Mouse (Mus musculus): ENCODE results near the gene Pacsin2. TPM values are rescaled to one million over a fixed set of nuclear protein-coding genes. Genes with fewer than 3 reads are reported as not detected.
"Not testable (repeated sequence)": the region's sequence is repeated elsewhere in the genome, so short reads cannot be mapped to it uniquely, and the experiment has no call there.

Gene Pacsin2
- polyA plus RNA-seq (2015; fragmentation: Nextera tagmentation; extraction: Ambion mirVana): 27.8 and 29.5 TPM in 2 replicates

DNA sequence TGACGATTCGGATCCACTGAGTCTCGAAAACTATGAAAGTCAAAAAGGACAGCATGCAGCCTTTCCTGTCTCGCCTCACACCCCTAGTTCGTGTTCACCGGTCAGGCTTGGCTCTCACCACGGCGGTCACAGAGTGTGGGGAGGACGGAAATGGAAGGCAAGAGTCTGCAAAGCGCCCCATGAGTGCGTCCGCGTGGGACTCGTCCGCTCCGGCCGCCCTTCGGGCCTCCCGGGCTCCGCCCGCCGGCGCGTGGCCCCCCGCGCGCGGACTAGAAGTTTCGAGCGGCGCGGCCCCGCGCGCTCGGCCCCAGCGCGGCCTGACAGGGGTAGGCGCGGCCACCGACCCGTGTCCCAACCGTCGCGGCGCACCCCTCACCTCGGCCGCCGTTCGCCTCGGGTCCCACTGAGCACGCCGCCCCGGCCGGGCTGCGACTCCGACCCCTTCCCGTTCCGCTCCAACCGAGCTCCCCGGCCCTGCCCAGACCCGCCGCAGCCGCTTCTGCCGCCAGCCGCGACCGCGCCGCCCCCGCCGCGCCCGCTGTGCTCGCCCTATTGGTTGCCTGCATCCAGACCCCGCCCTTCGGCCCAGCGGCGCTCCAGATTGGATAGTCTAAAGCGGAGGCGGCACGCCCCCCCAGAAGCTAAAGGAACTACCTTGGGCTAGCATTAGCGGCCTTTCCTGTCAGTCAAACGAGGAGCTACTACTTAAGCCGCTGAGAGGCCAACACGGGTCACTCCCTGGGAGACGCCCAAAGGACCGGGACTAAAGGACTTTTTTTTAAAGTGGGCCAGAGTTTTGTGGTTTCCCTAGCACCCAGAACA, at the start of gene Pacsin2:
TSS of gene Pacsin2 (minus strand) at position 524 of the 822 bp plus-strand sequence.
- ATAC-seq (ENCODE audit: low FRiP score): peak; percentile 98
- no peak within 1 kb of the TSS for H3K27ac ChIP-seq
- WGBS: under 1% methylated on average over 58 of the region's 88 CpGs
- no peaks in the 10 kb centered on the region for H3K27me3 ChIP-seq
- no peaks in the 10 kb centered on the region for H3K36me3 ChIP-seq
- peak within 1 kb of the TSS; percentile 87 for H3K4me2 ChIP-seq
- peak within 1 kb of the TSS; percentile 74 for H3K9ac ChIP-seq
- peaks cover 11% of the 10 kb centered on the region for H3K4me1 ChIP-seq (replicated peaks)
- H3K4me3 ChIP-seq: peak within 1 kb of the TSS; percentile 66
- no peaks in the 10 kb centered on the region for H3K9me3 ChIP-seq

DNA sequence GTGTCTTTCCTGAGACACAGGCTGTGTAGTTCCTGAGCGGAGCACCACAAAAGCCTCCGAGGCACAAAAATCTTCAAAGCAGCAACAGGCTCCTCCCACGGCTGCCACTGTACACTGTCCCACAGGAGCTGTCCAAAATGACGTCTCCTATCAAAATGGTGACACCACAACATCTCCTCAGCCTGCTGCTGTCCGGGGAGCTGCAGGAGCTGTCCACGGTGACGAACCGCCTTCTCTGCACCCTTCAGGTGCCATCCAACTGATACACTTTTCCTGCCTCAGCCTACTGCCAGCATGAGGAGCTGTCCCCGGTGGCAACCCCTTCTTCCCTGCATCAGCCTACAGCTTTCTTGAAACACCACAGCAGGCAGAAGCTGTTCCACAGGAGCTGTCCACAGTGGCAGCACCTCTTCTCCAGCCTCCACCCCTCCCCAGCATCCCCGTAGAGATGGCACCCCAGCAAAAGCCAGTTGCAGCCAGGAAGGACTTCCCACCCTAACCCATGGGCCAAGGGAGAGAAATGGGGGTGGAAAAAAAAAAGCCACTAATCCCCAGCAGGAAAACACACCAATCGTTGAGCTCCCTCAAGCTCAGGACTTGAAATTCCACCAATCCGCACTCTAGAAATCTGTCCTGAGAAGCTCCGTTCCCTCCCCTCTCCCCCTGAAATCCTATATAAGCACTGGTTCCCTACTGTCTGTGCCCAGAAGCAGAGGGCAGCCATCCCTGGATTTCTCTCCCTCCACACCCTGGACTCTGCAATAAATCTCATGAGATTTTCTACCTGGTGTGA, 48.3 kb upstream of the Pacsin2 start:
- H3K36me3 ChIP-seq: no peaks in the 10 kb centered on the region
- H3K4me2 ChIP-seq: no peak overlapping the region
- 78% methylated on average over 13 of the region's 13 CpGs for whole genome bisulfite sequencing
- H3K9me3 ChIP-seq: no peaks in the 10 kb centered on the region
- H3K9ac ChIP-seq: no peak overlapping the region; the same call in 1 of the 2 replicates
- peaks cover 26% of the 10 kb centered on the region for H3K4me1 ChIP-seq (replicated peaks)
- H3K4me3 ChIP-seq: no peak overlapping the region
- ATAC-seq (ENCODE audit: low FRiP score): no peak
- H3K27ac ChIP-seq: no peak overlapping the region
- H3K27me3 ChIP-seq: peaks cover 9% of the 10 kb centered on the region

DNA sequence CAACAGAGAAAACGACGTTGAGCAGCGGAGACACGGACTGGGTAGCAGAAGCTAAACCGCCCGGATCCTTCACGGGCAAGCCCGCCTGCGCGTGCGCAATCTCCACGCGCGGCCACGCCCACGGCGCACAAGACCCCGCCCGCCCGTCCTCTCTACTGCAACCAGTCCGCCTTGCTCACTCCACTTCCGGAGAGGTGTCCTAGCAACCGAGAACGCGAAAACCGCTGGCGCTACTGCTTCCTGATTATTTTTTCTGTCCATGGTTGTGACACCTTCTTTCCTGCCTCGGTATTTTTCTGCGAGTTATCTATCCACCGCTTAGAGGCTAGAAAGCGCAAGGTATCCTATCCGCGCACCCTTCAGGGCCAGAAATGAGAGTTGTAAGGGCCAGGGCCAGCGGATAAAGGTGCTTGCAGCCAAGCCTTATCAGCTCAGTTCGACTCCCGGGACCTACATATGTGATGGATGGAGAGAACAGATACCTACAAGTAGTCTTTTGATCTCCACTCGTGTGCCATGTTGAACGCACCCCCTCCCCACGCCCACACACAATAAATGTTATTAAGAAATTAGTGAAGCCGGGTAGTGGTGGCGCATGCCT, 46.5 kb upstream of the Pacsin2 start, which contains the start of gene Ttll1:
TSS of gene Ttll1 (minus strand) at position 89 of the 601 bp plus-strand sequence.
- 13% methylated on average over 41 of the region's 41 CpGs for WGBS
- Histone ChIP-seq H3K4me3 (peak within 1 kb of the TSS; percentile 49), H3K27ac (peak within 1 kb of the TSS; percentile 88), H3K4me2 (peak within 1 kb of the TSS; percentile 53), H3K9me3 (no peaks in the 10 kb centered on the region), H3K27me3 (peaks cover 9% of the 10 kb centered on the region), H3K36me3 (0 out of 2 replicates have a peak, but pooled peaks cover 2% of the 10 kb centered on the region), H3K9ac (peak within 1 kb of the TSS; percentile 72), H3K4me1 (replicated peaks) (peaks cover 33% of the 10 kb centered on the region)
- peak; percentile 96 for ATAC-seq (ENCODE audit: low FRiP score)

DNA sequence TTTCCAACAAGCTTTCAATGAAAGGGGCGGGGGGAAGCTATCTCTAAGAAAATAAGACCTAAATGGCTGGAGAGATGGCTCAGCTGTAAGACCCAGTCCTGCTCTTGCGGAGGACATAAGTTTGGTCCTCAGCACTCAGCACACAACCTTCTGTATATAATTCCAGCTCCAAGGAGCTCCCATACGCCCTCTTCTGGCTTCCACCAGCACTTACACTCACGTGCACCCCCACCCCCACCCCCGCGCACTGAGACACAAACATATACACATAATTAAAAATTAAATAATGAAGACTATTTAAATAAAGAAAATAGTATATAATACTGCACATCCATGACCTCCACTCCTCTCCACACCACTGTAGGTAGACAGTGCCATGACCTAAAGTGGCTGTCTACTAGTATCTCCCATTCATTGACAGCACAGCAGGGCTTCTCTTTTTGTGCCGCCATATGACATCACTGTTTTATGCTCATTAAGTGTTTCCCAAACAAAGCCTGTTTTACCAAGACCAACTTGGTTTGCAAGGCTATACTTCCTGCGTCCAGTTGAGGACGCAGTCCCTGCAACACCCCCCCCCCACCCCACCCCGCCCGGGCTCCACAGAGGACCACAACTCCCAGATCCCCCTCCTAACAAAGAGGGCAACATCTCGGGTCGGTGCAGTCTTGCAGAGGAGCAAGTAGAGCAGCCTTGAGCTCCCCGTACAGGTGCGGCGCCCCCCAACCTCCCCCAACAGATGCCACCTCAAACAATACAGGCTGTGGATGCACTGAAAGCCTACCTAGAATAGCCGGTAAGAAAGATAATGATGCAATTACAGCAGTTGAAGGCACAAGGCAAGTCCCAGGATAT, 45.8 kb upstream of the Pacsin2 start:
- 23% methylated on average over 17 of the region's 17 CpGs for WGBS
- H3K4me2 ChIP-seq: peak overlapping the region; percentile 53
- H3K4me1 ChIP-seq (replicated peaks): peaks cover 33% of the 10 kb centered on the region
- peaks cover 9% of the 10 kb centered on the region for H3K36me3 ChIP-seq
- H3K4me3 ChIP-seq: peak overlapping the region; percentile 49
- peak overlapping the region; percentile 88 for H3K27ac ChIP-seq
- peak overlapping the region; percentile 72 for H3K9ac ChIP-seq
- no peaks in the 10 kb centered on the region for H3K9me3 ChIP-seq
- ATAC-seq (ENCODE audit: low FRiP score): peak; percentile 89
- H3K27me3 ChIP-seq: peaks cover 9% of the 10 kb centered on the region

DNA sequence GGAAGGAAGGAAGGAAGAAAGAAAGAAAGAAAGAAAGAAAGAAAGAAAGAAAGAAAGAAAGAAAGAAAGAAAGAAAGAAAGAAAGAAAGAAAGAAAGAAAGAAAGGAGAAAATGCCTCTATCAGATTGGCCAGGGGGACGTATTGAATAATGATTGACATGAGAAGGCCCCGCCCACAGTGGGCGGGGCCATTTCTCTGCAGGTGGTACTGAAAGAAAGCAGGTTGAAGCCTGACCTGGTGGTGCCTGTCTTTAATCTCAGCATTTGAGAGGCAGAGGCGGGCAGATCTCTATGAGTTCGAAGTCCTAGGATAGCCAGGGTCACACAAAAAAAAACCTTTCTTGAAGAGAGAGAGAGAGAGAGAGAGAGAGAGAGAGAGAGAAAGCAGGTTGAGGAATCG, 37.1 kb upstream of the Pacsin2 start:
- peaks cover 92% of the 10 kb centered on the region for H3K36me3 ChIP-seq
- H3K4me1 ChIP-seq (replicated peaks); H3K4me3 ChIP-seq; H3K27ac ChIP-seq; ATAC-seq (ENCODE audit: low FRiP score); H3K9me3 ChIP-seq; H3K9ac ChIP-seq; H3K4me2 ChIP-seq; H3K27me3 ChIP-seq: not testable (repeated sequence)
- 84% methylated on average over 6 of the region's 6 CpGs for WGBS

DNA sequence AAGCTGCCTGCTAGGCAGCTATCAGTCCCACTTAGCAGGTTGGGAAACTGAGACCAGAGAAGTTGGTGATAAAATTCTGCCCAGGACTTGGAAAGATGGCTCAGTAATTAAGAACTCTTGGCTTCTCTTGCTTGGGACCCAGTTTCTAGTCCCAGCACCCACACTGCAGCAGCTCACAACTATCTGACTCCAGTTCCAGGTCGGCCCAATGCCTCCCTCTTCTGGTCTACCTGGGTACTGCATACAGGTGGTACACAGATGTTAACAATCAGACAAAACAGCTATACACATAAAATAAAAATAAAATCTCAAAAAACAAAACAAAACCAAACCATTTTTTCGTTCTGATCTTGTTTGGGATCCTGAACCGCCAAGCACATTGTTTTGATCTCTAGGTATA, 35.9 kb upstream of the Pacsin2 start:
- WGBS: 60% methylated on average over 3 of the region's 3 CpGs
- no peak for ATAC-seq (ENCODE audit: low FRiP score)
- no peak overlapping the region for H3K4me3 ChIP-seq

DNA sequence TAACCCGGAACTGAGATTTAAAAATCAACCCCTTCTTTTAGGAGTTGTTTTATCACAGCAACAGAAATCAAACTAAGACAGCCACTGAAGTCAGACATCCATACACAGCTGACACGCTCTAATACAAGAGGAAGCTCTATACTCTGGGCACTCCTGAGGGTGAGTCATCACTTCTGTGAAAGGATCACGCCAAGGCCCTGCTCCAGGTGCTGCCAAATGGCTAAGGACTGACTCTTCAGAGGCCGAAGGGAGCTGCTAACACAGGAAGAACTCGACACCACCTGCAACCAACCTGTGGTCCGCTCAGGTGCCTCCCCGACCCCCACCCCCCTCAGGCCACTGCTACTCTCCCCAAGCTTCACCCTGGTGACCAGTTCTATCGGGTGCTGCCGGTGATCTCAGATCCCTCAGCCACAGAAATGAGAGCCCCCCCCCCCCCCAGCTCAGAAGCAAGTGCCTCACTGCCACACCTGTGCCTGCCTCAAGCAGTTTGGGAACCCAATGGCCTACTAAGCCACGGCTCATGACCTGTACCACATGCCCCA, 34.9 kb upstream of the Pacsin2 start:
- Histone ChIP-seq H3K9me3 (no peaks in the 10 kb centered on the region), H3K4me1 (replicated peaks) (no peaks in the 10 kb centered on the region), H3K9ac (no peak overlapping the region), H3K4me2 (no peak overlapping the region), H3K27me3 (no peaks in the 10 kb centered on the region), H3K27ac (no peak overlapping the region), H3K4me3 (no peak overlapping the region), H3K36me3 (peaks cover 96% of the 10 kb centered on the region)
- ATAC-seq (ENCODE audit: low FRiP score): no peak
- WGBS: 94% methylated on average over 10 of the region's 10 CpGs

More for the DNA sequence above, 35.9 kb upstream of the Pacsin2 start:
- peaks cover 96% of the 10 kb centered on the region for H3K36me3 ChIP-seq
- no peak overlapping the region for H3K9ac ChIP-seq
- H3K4me1 ChIP-seq (replicated peaks): no peaks in the 10 kb centered on the region
- no peaks in the 10 kb centered on the region for H3K27me3 ChIP-seq
- no peaks in the 10 kb centered on the region for H3K9me3 ChIP-seq
- no peak overlapping the region for H3K4me2 ChIP-seq
- H3K27ac ChIP-seq: no peak overlapping the region

DNA sequence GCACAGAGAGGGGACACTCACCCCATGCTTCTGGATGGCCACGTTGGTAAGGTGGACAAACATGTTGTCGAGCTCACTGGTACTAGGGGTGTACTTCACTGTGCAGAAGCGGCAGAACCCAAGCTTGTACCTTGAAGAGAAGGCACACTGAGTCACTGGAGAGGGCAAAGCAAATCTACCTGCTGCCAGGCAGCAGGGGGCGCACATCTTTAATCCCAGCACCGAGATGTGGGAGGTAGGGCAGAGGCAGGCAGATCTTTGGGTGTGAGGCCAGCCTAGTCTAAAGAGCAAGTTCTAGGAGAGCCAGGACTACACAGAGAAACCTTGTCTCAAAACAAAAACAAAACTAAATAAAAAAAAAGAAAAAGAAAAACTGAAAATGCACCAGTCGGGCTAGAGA, 32.9 kb upstream of the Pacsin2 start:
- no peak overlapping the region for H3K9ac ChIP-seq
- no peak overlapping the region for H3K4me2 ChIP-seq
- WGBS: 92% methylated on average over 6 of the region's 6 CpGs
- H3K4me3 ChIP-seq: no peak overlapping the region
- peaks cover 98% of the 10 kb centered on the region for H3K36me3 ChIP-seq
- no peak overlapping the region for H3K27ac ChIP-seq
- no peaks in the 10 kb centered on the region for H3K4me1 ChIP-seq (replicated peaks)
- ATAC-seq (ENCODE audit: low FRiP score): no peak
- H3K27me3 ChIP-seq: no peaks in the 10 kb centered on the region
- no peaks in the 10 kb centered on the region for H3K9me3 ChIP-seq

DNA sequence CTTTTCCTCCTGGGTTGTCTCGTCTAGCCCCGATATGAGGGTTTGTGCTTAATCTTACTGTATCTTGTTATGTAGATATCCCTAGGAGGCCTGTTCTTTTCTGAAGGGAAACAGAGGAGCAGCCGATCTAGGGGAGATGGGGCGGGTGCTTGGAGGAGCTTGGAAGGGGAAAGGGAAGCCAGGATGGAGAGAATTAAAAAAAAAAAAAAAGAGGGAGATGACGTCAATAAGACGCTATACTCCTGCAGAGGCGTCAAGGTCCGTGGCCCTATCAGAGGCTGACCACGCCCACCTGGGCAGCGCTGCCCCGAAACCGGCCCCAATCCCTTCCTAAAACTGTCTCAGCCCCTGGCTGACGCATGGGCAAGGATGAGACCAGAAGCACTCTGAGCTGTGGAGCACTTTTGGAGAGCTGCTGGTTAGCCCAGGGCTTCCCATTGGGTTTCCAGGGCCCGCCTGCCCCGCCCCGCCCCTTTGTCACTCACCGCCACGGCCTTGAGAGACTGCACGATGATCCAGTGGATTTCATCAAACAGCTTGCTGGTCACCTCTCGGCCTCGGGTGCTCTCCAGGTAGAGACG, 31.5 kb upstream of the Pacsin2 start:
- WGBS: 51% methylated on average over 22 of the region's 22 CpGs
- H3K4me1 ChIP-seq (replicated peaks): no peaks in the 10 kb centered on the region
- no peak overlapping the region for H3K4me2 ChIP-seq
- no peaks in the 10 kb centered on the region for H3K27me3 ChIP-seq
- no peak for ATAC-seq (ENCODE audit: low FRiP score)
- H3K36me3 ChIP-seq: peaks cover 99% of the 10 kb centered on the region
- H3K27ac ChIP-seq: no peak overlapping the region
- no peak overlapping the region for H3K4me3 ChIP-seq
- H3K9me3 ChIP-seq: no peaks in the 10 kb centered on the region
- no peak overlapping the region for H3K9ac ChIP-seq

DNA sequence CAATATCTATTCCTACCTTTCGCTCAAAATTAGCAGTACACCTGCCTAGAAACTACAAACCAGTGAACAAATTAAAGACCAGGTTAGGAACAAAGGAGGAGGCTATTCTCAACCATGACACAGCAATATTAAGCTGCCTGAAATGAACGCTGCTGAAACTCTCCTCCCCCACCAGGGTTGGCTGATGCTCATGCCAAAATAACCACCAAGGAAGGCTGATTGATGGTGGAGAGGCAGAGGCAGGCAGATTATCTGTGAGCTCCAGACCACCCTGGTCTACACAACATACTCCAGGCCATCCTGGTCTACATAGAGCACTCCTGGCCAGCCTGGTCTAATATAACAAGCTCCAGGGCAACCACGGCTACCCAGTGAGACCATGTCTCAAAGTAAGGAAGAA, 30.8 kb upstream of the Pacsin2 start:
- H3K4me1 ChIP-seq (replicated peaks): no peaks in the 10 kb centered on the region
- no peaks in the 10 kb centered on the region for H3K9me3 ChIP-seq
- peaks cover 99% of the 10 kb centered on the region for H3K36me3 ChIP-seq
- WGBS: 96% methylated on average over 3 of the region's 3 CpGs
- no peak overlapping the region for H3K9ac ChIP-seq
- no peak overlapping the region for H3K4me2 ChIP-seq
- H3K27me3 ChIP-seq: no peaks in the 10 kb centered on the region
- no peak overlapping the region for H3K27ac ChIP-seq
- ATAC-seq (ENCODE audit: low FRiP score): no peak
- H3K4me3 ChIP-seq: no peak overlapping the region

DNA sequence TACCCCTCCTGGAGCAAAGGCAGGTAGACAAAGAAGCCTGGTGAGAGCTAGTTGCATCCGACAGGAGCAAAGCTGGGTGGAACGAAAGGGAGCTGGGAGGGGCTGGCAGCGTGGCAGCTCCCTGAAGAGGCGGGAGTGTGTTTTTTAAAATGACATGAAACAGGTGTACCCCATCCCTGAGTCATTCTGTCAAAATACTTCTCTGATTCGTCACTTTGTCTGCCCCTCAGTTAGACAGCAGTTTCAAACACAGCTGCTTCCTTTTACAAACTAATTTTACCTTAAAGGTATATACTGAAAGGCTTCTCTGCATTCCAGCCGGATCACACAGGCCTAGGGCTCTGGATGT, 30.1 kb upstream of the Pacsin2 start:
- 84% methylated on average over 6 of the region's 6 CpGs for WGBS
- H3K9me3 ChIP-seq: no peaks in the 10 kb centered on the region
- H3K27ac ChIP-seq: no peak overlapping the region
- H3K36me3 ChIP-seq: peaks cover 99% of the 10 kb centered on the region
- no peaks in the 10 kb centered on the region for H3K4me1 ChIP-seq (replicated peaks)
- no peak overlapping the region for H3K4me2 ChIP-seq
- ATAC-seq (ENCODE audit: low FRiP score): no peak
- no peak overlapping the region for H3K9ac ChIP-seq
- no peaks in the 10 kb centered on the region for H3K27me3 ChIP-seq
- no peak overlapping the region for H3K4me3 ChIP-seq
